Mouse (Mus musculus) spleen, postnatal 0 days (tissue): ENCODE measurements around the gene Fcrl1. TPM values are rescaled to one million over a fixed set of nuclear protein-coding genes. Genes with fewer than 3 reads are reported as not detected.

Experiments used
- polyA plus RNA-seq: library from polyadenylated mRNA; unstranded; fragments of >200 nt; fragmentation: Nextera tagmentation; extraction: Ambion mirVana; gene quantifications from 2 replicates; pipeline ENCODE4 v1.2.1, GENCODE M21; 2015

Fcrl1 gene
- polyA plus RNA-seq = 2.2 and 2.8 TPM in 2 replicates

DNA sequence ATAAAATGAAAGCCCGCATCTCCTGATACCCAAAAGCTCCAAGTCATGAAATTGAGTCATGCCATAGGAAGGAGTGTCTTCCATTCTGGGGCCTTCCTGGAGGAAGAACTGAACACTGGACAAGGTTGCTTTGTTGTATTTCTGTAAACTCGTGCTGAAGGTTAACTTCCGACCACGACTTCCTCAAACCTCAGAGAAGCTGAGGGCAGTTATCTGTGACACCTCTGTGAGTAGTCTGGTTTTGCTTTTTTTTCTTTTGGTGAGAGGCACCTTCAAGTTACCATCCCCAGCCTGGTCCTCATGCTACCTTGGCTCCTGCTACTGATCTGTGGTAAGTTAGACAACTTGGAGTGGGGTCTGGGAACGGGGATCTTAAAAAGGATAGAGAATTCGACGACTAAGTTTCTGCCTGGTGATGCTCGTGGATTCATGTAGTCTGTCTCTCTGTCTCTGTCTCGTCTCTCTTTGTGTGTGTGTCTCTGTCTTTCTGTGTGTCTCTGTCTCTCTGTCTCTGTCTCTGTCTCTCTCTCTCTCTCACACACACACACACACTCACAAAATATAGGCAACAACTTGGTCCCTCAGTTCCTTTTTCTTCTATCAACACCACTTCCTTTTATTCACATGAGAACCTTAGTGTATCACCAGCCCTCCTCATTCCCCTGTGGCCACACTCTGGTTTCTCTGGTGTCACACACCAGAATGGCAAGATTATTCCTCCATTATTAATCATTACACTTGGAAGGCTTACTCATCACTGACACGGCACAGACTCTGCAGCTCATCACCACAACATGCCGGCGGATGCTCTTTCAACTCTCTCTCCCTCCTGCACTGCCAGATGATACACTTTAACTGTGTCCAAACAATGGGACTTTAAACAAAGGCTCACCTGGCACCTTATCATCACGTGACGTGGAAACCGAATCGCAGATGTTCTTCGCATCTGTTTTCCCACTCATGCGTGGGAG, at the start of gene Fcrl1:
Gene Fcrl1 (plus strand): TSS at position 193 of the 971 bp plus-strand sequence.

DNA sequence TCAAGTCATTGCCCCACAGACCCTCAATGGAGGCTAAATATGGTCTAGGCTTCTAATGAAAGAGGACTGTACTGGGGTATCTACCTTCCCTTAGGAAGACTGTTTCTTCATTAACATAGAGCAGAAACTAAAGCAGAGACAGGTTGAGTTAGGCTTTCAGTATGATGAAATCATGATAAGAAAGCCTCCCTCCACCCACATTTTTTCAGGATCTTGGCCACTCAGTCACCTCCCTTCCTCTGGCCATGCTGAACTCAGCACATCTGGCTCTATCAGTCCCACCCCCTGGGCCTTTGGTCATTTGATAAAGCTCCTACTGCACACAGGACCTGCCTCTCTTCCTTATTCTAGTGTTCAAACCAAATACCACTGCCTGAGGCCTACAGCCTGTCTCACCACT, 18.6 kb upstream of the Fcrl1 start, which contains the start of gene Cd5l:
Gene Cd5l (plus strand): TSS at position 301 of the 400 bp plus-strand sequence.

DNA sequence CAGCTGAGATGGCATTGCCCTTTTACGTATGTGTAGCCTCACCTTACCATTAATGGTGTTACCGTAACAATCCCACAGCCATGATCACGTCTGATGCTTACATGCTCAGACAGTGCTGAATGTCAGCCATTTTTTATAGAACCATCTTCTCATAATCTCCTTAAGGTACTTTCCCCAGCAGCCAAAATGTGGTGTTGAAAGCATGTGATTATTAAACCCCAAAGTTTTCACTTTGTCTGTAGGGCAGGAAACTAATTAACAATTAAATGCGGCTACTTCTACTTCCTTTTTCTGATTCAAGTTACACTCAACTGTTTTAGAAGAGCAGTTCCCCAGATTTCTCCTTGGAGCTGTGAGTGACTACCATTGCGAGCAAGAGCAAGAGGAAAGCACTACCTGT, 59.3 kb downstream of the Fcrl1 start, which contains the start of gene Fcrl5:
Gene Fcrl5 (plus strand): TSS at position 295 of the 400 bp plus-strand sequence.

Other genes with a start within 250 kb of the Fcrl1 start
- 4.3 and 4.5 TPM in 2 replicates for gene Kirrel, start 201.6 kb upstream of the Fcrl1 start, polyA plus RNA-seq
- gene Fcrls, start 112.6 kb upstream of the Fcrl1 start, polyA plus RNA-seq = 0.55 and 0.64 TPM in 2 replicates
- 1.2 and 1.6 TPM in 2 replicates for gene Cd5l, start 18.5 kb upstream of the Fcrl1 start, polyA plus RNA-seq
- not detected in 2 replicates for gene Fcrl5, start 59.4 kb downstream of the Fcrl1 start, polyA plus RNA-seq
- gene Etv3, start 149.0 kb downstream of the Fcrl1 start, polyA plus RNA-seq = 4.9 and 6.7 TPM in 2 replicates
- gene Arhgef11, start 241.2 kb downstream of the Fcrl1 start, polyA plus RNA-seq = 2.9 and 4.3 TPM in 2 replicates